Mouse (Mus musculus): ENCODE data around the gene Supt4a.

GRCm38 (mm10) chr11:87748132-87749119 lies 11.1 kb downstream of the Supt4a start:
- TF ChIP-seq EP300 (IDR thresholded peaks at IDR 0.05), result no peak
- TF ChIP-seq CTCF (IDR thresholded peaks at IDR 0.05), result no peak
